In genomic region chr17:88336140-88336769, GRCm38 (mm10) we compare ENCODE assay signal across 8 mouse cellular contexts.
A peak's percentile ranks its signal among the peaks of the same experiment; 100 is the strongest.
DNase-seq lines count a peak whose midpoint lies in the region; ATAC-seq and TF ChIP-seq lines count a peak whose summit lies in the region.

No protein-coding gene starts in this region.

- no peaks in the 10 kb centered on the region; the same call in 1 of the 2 replicates for H3K4me1 ChIP-seq in liver, adult 2 months (ENCODE audit: control insufficient read depth, insufficient read depth, low read length)
- peaks cover 4% of the 10 kb centered on the region; the same call in 1 of the 2 replicates for H3K4me1 ChIP-seq in liver, postnatal 0 days (ENCODE audit: insufficient read depth)
- H3K4me1 ChIP-seq in heart, embryonic 10.5 days, result peaks cover 6% of the 10 kb centered on the region
- H3K4me1 ChIP-seq in olfactory bulb, adult 2 months (ENCODE audit: control insufficient read depth, insufficient read depth, low read length), result peaks cover 4% of the 10 kb centered on the region; the same call in 1 of the 2 replicates
- no peaks in the 10 kb centered on the region for H3K4me1 ChIP-seq in hindbrain, embryonic 13.5 days (replicated peaks)

- peak; percentile 36 for DNase-seq in adrenal gland, adult 2 months
- no peak for DNase-seq in adrenal gland, postnatal 25 days
- DNase-seq in liver, adult 2 months (ENCODE audit: extremely low read depth, low read depth, low spot score), result peak; percentile 10
- DNase-seq in liver, postnatal 0 days, result no peak
- peak; percentile 52 for DNase-seq in heart, embryonic 10.5 days (ENCODE audit: low spot score)
- DNase-seq in spleen, postnatal 4 days (ENCODE audit: low spot score in 2 of 2), result no peak

- TF ChIP-seq POLR2A in liver, adult 2 months (IDR thresholded peaks at IDR 0.05; ENCODE audit: extremely low read depth, insufficient read depth, low read length), result no peak
- no peak for TF ChIP-seq POLR2A in olfactory bulb, adult 2 months (IDR thresholded peaks at IDR 0.05; ENCODE audit: insufficient read depth, low read depth, low read length)

- H3K27me3 ChIP-seq in liver, adult 2 months (ENCODE audit: control insufficient read depth, insufficient read depth, low read length), result no peaks in the 10 kb centered on the region
- no peaks in the 10 kb centered on the region for H3K27me3 ChIP-seq in liver, postnatal 0 days (ENCODE audit: insufficient read depth, low read length)
- no peaks in the 10 kb centered on the region for H3K27me3 ChIP-seq in heart, embryonic 10.5 days (ENCODE audit: insufficient read depth, poor library complexity, severe bottlenecking)
- H3K27me3 ChIP-seq in hindbrain, embryonic 13.5 days, result peaks cover 16% of the 10 kb centered on the region

- H3K9ac ChIP-seq in liver, adult 2 months (ENCODE audit: low read depth, low read length), result no peak overlapping the region
- H3K9ac ChIP-seq in liver, postnatal 0 days (replicated peaks), result no peak overlapping the region
- no peak overlapping the region for H3K9ac ChIP-seq in hindbrain, embryonic 13.5 days

- no peak overlapping the region for H3K27ac ChIP-seq in liver, adult 2 months (replicated peaks; ENCODE audit: insufficient read depth, low read depth, low read length)
- no peak overlapping the region for H3K27ac ChIP-seq in liver, postnatal 0 days (ENCODE audit: low read depth)
- no peak overlapping the region for H3K27ac ChIP-seq in heart, embryonic 10.5 days
- peak overlapping the region; percentile 31; the same call in 1 of the 2 replicates for H3K27ac ChIP-seq in olfactory bulb, adult 2 months (ENCODE audit: insufficient read depth, low read depth, low read length)
- H3K27ac ChIP-seq in hindbrain, embryonic 13.5 days, result no peak overlapping the region

- no peak overlapping the region for H3K4me2 ChIP-seq in liver, postnatal 0 days (ENCODE audit: low read depth, low read length)
- no peak overlapping the region for H3K4me2 ChIP-seq in hindbrain, embryonic 13.5 days

- no peaks in the 10 kb centered on the region for H3K36me3 ChIP-seq in liver, adult 2 months (ENCODE audit: control insufficient read depth, insufficient read depth, low read length)
- H3K36me3 ChIP-seq in liver, postnatal 0 days (replicated peaks; ENCODE audit: insufficient read depth, low read length), result no peaks in the 10 kb centered on the region
- H3K36me3 ChIP-seq in heart, embryonic 10.5 days, result no peaks in the 10 kb centered on the region
- H3K36me3 ChIP-seq in hindbrain, embryonic 13.5 days, result no peaks in the 10 kb centered on the region

- H3K4me3 ChIP-seq in liver, adult 2 months (ENCODE audit: insufficient read depth, low read depth, low read length), result no peak overlapping the region
- H3K4me3 ChIP-seq in liver, postnatal 0 days (ENCODE audit: low read depth, low read length), result no peak overlapping the region
- H3K4me3 ChIP-seq in heart, embryonic 10.5 days, result no peak overlapping the region
- no peak overlapping the region for H3K4me3 ChIP-seq in olfactory bulb, adult 2 months (ENCODE audit: insufficient read depth, low read depth, low read length)
- H3K4me3 ChIP-seq in hindbrain, embryonic 13.5 days, result no peak overlapping the region

- H3K79me2 ChIP-seq in liver, adult 2 months (ENCODE audit: control insufficient read depth, insufficient read depth, low read length), result no peaks in the 10 kb centered on the region

- peaks cover 5% of the 10 kb centered on the region; the same call in 1 of the 2 replicates for H3K9me3 ChIP-seq in liver, postnatal 0 days (ENCODE audit: low read length)
- H3K9me3 ChIP-seq in heart, embryonic 10.5 days, result no peaks in the 10 kb centered on the region
- H3K9me3 ChIP-seq in hindbrain, embryonic 13.5 days, result no peaks in the 10 kb centered on the region

- no peak for TF ChIP-seq CTCF in liver, adult 2 months (IDR thresholded peaks at IDR 0.05; ENCODE audit: low read depth, low read length)
- no peak for TF ChIP-seq CTCF in liver, postnatal 0 days (IDR thresholded peaks at IDR 0.05; ENCODE audit: low read depth)
- TF ChIP-seq CTCF in olfactory bulb, adult 2 months (IDR thresholded peaks at IDR 0.05; ENCODE audit: insufficient read depth, low read depth, low read length), result no peak

- ATAC-seq in liver, postnatal 0 days, result no peak
- ATAC-seq in hindbrain, embryonic 13.5 days (ENCODE audit: low FRiP score), result no peak

- TF ChIP-seq EP300 in liver, postnatal 0 days (IDR thresholded peaks at IDR 0.05; ENCODE audit: low read depth), result no peak

- WGBS in liver, adult 2 months, result 48% methylated on average over 3 of the region's 3 CpGs
- 58% methylated on average over 3 of the region's 3 CpGs for WGBS in liver, postnatal 0 days (ENCODE audit: insufficient replicate concordance)
- WGBS in heart, embryonic 10.5 days, result 53% methylated on average over 3 of the region's 3 CpGs
- WGBS in olfactory bulb, adult 2 months, result 62% methylated on average over 3 of the region's 3 CpGs
- WGBS in hindbrain, embryonic 13.5 days, result 69% methylated on average over 3 of the region's 3 CpGs

Comparison
In these comparisons a context has a peak if more than half of its experiments do, and no peak if none do; other contexts are left out.
1. DNase-seq: peak in adrenal gland, adult 2 months (single experiment), liver, adult 2 months (single experiment) and heart, embryonic 10.5 days (single experiment); none in adrenal gland, postnatal 25 days (single experiment), liver, postnatal 0 days (single experiment) and spleen, postnatal 4 days (0 of 2).